Mouse (Mus musculus): ENCODE results near the gene Ccdc106. TPM values are rescaled to one million over a fixed set of nuclear protein-coding genes. Genes with fewer than 3 reads are reported as not detected.
A peak's percentile ranks its signal among the peaks of the same experiment; 100 is the strongest.
"Not testable (repeated sequence)": the region's sequence is repeated elsewhere in the genome, so short reads cannot be mapped to it uniquely, and the experiment has no call there.

Gene Ccdc106
- polyA plus RNA-seq (2017; shearing (Covaris generic)), result under 1 TPM in 1 of 2 experiments, not detected in 1; 0.58 TPM

DNA sequence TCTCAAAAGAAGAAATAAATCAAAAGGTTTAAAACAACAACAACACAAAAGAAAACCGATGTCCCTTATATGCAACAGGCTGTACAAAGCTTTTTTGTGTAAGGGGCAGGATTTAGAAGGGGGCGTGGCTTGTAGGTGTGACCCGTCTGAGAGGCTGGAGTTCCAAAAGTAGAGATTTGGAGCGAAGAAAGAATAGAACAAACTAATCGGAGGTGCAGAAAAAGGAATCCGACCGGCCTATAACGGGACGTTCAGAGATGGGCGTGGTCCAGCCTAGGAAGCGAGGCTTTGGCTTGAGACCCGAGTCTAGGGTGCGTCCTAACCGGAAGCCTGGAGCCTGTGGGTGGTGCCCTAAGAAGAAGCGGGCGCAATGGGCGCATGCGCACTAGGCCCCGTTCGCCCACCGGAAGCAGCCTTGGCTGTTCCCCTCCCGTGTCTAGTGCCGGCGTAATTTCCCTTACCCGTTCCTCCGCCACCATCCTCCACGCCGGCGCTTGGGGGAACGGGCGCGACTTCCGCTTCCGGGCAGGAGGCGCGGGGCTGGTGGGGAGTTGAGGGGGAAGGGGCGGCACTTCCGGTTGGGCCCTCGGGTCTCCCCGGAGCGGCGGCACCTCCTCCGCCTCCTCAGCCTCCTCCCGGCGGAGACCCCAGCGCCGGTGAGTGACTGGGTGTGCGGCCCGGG, at the start of gene Ccdc106, which contains the start of gene Zfp865:
Gene Ccdc106, plus strand, starts transcription at position 554 of the 682 bp plus-strand sequence.
Gene Zfp865, plus strand, starts transcription at position 377 of the 682 bp plus-strand sequence.
- ATAC-seq, result peak; percentile 91

DNA sequence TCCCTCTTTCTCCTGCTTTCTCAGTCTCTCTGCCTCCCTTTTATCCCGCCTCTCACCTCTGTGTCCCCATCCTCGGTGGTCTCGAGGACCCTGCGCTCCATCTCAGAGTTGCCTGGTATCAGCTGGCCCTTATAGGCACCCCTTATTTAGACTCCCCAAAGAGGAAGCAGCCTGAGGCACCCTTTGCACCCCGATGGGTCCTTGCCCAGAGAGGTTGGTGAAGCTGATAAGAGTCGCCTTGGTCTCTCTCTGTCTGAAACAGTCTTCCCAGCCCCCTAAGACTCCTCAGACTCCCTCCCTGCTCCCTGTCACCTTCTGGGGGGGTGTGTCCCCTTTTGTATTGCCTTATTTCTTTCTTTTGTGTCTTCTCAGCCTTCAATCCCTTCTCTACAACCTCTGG, 49.3 kb upstream of the Ccdc106 start, which contains the start of gene Sbk3:
Gene Sbk3, minus strand, starts transcription at position 101 of the 400 bp plus-strand sequence.
- ATAC-seq, result no peak

GRCm38 (mm10) chr7:4971710-4972109, 48.6 kb upstream of the Ccdc106 start:
- ATAC-seq, result no peak

DNA sequence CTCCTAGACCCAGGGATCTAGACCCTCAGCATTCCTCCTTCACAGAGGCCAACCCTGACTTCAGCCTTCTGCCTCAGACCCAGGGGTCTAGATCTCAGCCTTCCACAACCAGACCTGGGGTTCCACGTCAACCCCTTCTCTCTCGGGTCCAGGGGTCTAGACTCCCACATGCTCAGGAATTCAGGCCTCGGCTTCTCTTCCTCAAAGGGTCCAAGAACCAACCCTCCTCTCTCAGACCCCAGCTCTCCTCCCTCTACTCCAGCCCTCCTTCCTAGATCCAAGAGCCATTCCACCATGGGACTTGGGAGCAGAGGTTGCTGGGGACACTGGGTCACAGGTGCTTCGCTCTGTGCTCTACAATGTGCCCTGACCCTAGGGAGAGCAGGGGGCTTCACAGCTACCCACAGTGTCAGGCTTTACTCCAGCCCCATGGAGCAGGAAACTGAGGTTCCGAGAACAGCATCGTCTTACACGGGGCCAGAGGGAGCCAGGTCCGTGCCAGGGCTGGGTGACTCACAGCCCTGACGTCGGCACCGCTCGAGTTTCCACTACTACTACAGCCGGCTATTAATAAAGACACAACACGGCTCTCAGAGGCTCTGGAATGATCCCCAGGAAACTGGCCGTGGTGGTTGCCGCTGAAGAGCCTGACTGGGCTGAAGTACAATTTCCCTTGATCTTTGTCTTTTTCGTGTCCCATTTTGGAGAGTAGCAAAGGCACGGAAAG, 47.9 kb upstream of the Ccdc106 start:
- peak; percentile 26 for ATAC-seq

DNA sequence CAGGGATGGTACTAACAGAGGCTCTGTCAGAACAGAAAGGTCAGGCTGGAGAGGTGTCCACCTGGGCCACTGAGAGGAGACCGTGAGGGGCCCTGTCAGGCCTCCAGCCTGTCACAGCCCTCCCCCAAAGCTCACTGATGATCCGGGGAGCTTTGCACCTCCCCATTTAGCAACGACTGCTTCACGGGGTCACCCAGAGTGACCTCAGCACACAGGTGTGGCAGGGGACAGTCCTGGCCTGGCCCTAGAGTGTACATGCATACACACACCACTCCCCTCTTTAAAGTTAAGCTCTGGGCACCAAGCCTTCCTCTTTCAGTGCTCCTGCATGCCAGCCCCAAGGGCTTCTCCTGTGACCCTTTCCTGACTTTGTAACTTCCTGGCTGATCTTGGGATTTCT, 44.9 kb upstream of the Ccdc106 start:
- no peak for ATAC-seq

DNA sequence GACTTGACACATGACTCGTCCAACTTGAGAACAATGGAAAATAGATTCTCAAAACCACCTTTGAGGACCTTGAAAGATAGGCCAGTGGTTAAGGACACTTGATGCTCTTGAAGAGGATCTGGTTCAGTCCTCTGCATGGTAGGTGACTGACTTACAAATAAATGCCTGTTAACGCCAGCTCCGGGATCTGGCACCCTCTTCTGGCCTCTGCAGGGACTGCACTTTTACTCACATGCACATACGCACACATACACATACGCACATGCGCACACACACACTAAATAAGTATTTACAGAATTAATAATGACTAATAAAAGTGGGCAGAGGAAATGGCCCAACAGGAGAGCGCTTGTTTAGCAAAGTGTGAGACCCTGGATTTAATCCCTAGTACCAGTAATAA, 43.5 kb upstream of the Ccdc106 start:
- no peak for ATAC-seq

GRCm38 (mm10) chr7:4988250-4988649, 32.1 kb upstream of the Ccdc106 start:
- ATAC-seq, result no peak

GRCm38 (mm10) chr7:4993347-4993998, 26.9 kb upstream of the Ccdc106 start:
- no peak for ATAC-seq

DNA sequence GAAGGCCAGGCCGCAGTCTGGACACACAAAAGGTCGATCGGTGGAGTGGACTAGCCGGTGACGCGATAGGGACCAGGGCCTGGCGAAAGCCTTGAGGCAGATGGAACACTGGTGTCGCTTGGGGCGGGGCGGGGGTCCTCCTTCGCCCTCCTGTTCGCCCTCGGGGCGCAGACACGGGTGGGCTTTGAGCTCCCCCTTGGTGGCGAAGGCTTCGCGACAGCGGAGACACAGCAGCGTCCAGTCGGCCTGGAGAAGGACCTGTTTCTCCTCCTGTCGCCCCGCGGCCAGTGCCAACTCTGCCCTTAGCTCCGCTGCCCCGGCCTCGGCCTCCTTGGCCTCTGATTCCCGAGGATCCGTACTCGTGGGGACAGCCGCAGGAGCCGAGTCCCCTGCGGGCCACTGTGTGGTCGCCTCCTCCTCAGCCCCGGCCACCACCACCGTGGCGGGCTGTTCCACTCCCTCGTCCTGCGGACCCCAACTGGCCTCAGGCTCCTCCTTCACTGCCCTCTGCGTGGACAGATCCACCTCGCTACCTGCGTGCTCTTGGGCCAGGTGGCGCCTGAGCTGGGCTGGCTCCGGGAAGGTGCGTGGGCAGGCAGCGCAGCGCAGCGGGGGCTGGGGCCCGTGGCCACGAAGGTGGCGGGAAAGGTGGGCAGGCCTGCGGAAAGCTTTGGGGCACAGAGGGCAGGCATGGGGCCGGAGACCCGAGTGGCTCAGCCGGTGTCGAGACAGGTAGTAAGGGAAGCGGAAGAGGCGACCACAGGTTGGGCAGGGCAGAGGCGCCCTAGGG, 26.2 kb upstream of the Ccdc106 start:
- ATAC-seq, result no peak

DNA sequence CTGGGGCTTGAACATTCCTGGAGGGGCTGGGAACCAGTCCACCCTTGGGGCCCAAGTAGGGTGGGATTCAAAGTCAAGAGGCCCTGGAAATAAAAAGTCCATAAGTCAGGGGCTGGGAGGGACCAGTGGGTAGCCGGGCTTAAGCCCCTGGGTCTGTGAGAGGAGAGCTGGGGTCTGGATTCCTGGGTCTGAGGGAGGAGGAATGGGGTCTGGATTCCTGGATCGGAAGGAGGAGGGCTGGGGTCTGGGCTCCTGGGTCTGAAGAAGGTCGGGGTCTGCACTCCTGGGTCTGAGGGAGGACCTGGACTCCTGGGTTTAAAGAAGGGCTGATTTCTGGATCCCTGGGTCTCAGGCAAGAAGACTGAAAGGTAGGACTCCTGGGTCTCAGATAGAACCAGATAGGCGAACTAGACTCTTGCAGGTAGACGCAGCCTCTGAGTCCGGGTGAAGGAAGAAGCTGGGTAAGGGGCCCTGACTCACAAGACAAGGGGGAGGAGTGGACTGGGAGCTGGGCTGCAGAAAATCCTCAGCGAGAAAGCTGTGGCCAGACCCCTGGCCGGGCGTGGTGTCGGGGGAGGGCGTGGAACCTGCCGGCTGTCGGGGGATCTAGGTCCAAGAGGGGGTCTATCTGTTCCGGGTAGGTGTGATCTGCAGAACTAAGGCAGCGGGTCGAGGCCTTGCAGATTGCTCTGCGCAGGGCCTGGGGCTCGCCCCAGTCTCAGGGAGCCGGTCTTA, 24.9 kb upstream of the Ccdc106 start:
- ATAC-seq, result peak; percentile 8

DNA sequence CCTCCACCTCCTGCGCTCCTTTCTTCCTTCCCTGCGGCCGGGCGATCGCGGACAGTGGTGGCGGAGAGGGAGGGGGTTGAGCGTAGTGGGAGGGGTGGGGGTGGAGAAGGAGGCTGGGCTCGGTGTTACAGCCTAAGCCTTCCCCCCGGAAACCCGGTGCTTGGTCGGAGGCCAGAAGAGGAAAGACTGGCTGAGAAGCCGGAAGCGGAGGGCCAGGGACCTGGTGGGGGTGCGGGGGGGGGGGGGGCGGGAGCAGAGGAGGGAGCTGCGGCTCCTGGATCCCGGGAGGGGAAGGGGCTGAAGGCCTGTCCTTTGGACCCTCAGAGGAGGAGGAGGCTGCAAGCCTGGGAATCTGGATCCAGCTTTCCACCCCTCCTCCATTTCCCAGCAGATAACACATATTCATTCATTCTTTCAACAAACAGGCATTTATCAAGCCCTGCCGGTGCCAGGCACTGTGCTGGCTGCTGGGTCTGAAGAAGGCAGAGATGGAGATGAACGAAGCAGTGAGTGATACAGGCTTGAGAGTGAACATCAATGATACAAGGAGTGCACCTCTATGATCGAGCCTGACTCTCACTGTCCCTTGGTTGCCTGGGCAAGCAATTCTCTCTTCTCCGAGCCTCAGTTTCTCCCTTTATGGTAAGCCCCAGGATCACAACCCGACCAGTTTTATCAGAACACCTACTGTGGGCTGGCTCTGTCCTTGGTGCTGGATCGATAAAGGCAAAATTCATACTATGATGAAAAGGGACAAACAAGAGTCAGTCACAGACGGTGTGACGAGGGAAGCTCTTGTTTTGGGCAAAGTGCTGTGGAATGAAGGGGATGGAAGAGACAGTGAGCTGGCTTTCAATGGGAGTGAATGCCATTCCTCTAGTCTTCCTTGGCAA, 24.1 kb upstream of the Ccdc106 start, which contains the start of gene Zfp579:
Gene Zfp579, minus strand, starts transcription at position 156 of the 893 bp plus-strand sequence.
- ATAC-seq, result peak; percentile 80

- no peak for ATAC-seq
Measured at GRCm38 (mm10) chr7:4996934-4997333, 23.4 kb upstream of the Ccdc106 start.

- peak; percentile 52 for ATAC-seq
Measured at GRCm38 (mm10) chr7:4999876-5000275, 20.5 kb upstream of the Ccdc106 start.

GRCm38 (mm10) chr7:5002876-5003275, 17.5 kb upstream of the Ccdc106 start:
- not testable (repeated sequence) for ATAC-seq

- no peak for ATAC-seq
Measured at GRCm38 (mm10) chr7:5008229-5008628, 12.1 kb upstream of the Ccdc106 start.

GRCm38 (mm10) chr7:5012681-5013513, 7.5 kb upstream of the Ccdc106 start:
- ATAC-seq, result no peak

DNA sequence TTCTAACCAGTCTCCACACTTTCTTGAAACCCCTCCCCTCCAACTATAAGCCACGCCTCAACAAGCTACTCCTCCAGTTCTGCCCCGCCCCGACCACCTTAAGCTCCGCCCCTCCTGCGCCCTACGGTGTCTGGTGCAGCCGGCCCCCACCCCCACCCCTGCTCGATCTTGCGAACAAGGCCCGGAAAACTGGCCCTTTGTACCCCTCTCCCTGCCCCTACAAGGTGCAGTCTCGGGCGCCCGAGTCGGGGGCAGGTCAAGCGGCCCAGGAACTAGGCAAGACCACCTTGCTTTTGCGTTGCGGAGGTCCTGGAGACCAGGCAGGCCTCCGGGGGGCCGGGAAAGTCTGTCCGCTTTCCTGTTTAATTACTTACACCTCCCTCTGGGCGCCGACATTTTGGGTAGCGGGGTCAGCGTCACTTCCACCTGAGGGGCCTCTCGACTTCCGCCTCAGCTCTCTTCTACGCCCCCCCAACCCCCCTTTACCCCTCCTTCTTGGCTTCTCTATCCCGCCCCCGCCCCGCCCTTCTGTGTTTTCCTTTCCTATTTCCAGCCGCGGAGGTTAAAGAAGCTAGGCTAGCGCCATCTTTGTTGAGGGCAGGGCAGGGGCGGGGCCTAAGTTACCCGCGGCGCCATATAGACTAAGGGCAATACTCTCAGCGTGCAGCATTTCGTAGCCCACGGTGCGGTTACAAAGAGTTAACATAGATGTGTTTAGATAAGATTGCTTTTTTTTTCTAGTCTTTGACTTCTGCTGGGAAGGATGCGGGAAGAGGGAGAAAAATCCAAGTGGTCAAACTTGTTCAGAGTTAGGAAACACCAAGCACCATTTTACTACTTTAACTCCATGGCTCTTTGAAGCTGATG, 5.9 kb upstream of the Ccdc106 start, which contains the start of the genes Zfp524 and Fiz1:
Gene Zfp524, plus strand, starts transcription at position 165 of the 867 bp plus-strand sequence.
Gene Fiz1, minus strand, starts transcription at position 447 of the 867 bp plus-strand sequence.
- peak; percentile 74 for ATAC-seq

Measured in CD4-positive, CD25-positive, alpha-beta regulatory T cell, adult 4 months (primary cell).